32 mouse cellular contexts compared by ENCODE assay signal in the genomic region with DNA sequence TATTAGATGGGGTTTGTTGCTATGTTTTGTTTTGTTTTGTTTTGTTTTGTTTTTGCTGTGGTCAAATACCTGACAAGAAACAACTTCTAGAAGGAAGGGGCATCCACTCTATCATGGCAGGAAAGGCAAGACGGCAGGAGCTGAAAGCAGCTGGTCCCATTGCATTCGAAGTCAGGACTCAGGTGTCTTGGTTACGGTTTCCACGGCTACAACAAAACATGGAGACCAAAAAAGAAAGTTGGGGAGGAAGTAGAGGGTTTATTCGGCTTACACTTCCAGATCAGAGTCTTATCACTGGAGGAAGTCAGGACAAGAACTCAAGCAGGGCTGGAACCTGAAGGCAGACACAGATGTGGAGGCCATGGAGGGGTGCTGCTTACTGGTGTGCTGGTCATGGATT. TPM values are rescaled to one million over a fixed set of nuclear protein-coding genes. Genes with fewer than 3 reads are reported as not detected.
DNase-seq lines count a peak whose midpoint lies in the region; ATAC-seq and TF ChIP-seq lines count a peak whose summit lies in the region.
"Had no signal": no experiment of that assay in that cellular context is flagged by ENCODE, and none has a peak within 500 bp of the region (broad histone marks: within the 10 kb centered on the region; RNA-seq: fewer than 3 reads in every experiment).

No protein-coding gene starts in this region.

- no peak for TF ChIP-seq POLR2A in CH12.LX (IDR thresholded peaks at IDR 0.05; ENCODE audit: low read depth, low read length)

- no peak overlapping the region for H3K4me2 ChIP-seq in hindbrain, embryonic 16.5 days (ENCODE audit: low read length)
- H3K4me2 ChIP-seq in CH12.LX (ENCODE audit: insufficient read depth, low read depth, poor library complexity, severe bottlenecking) = no peak overlapping the region
- H3K4me2 ChIP-seq: embryonic facial prominence, embryonic 12.5 days; embryonic facial prominence, embryonic 15.5 days; forebrain, embryonic 12.5 days; heart, embryonic 13.5 days; hindbrain, embryonic 12.5 days; hindbrain, embryonic 15.5 days had no signal

- TF ChIP-seq RAD21 in CH12.LX (IDR thresholded peaks at IDR 0.05; ENCODE audit: low read depth, low read length) = no peak

- dilution Hi-C loops in CH12.LX (cut with MboI; ENCODE audit: extremely low pct_ligation_motif_present, extremely low pct_unique_long_range_greater_than_20kb, low sequenced_read_pairs) = no loop called here

- in situ Hi-C loops in CH12.LX (cut with MboI; ENCODE audit: low pct_ligation_motif_present, low pct_unique_long_range_greater_than_20kb, low sequenced_read_pairs) = loop anchor here (5.0 kb wide), 1 partner anchor 45 kb away; no protein-coding TSS in a partner anchor

- no peaks in the 10 kb centered on the region for H3K36me3 ChIP-seq in hindbrain, embryonic 10.5 days
- H3K36me3 ChIP-seq in hindbrain, embryonic 16.5 days (ENCODE audit: control insufficient read depth, insufficient read depth, low read length) = no peaks in the 10 kb centered on the region
- H3K36me3 ChIP-seq in CH12.LX (replicated peaks in 1 of 2; ENCODE audit: control insufficient read depth in 1 of 2, insufficient read depth in 1 of 2, low read length in 1 of 2) = no peaks in the 10 kb centered on the region
- H3K36me3 ChIP-seq in embryonic facial prominence, embryonic 10.5 days (replicated peaks) = no peaks in the 10 kb centered on the region
- H3K36me3 ChIP-seq: embryonic facial prominence, embryonic 12.5 days; embryonic facial prominence, embryonic 15.5 days; forebrain, embryonic 12.5 days; G1E; heart, embryonic 10.5 days; heart, embryonic 13.5 days; hindbrain, embryonic 12.5 days; hindbrain, embryonic 15.5 days had no signal

- no peak for DNase-seq in hindbrain, embryonic 10.5 days (ENCODE audit: low spot score)
- DNase-seq in A20 (ENCODE audit: low read depth, low spot score) (peak; percentile 10), CH12.LX (ENCODE audit: extremely low read depth) (peak; percentile 37)
- no peak for DNase-seq in embryonic facial prominence, embryonic 10.5 days (ENCODE audit: low spot score)
- DNase-seq in adrenal gland, postnatal 36 days = no peak
- no peak for DNase-seq in adrenal gland, postnatal 14 days
- DNase-seq: adrenal gland, adult 8-10 months; cerebellum, adult 11 months; cerebellum, adult 2 months; cerebellum, adult 9-11 months; cerebellum, postnatal 25 days; embryo, embryonic 11 days; gastrocnemius, postnatal 10 days; gastrocnemius, postnatal 36 days; heart, adult 2 months; heart, postnatal 14 days; heart, postnatal 4 days; kidney, adult 18-20 months had no signal

- 0 out of 2 replicates have a peak overlapping the region, but pooled peaks have one; percentile 29 for H3K27ac ChIP-seq in hindbrain, embryonic 10.5 days
- no peak overlapping the region for H3K27ac ChIP-seq in hindbrain, embryonic 16.5 days (ENCODE audit: low read depth, low read length)
- no peak overlapping the region for H3K27ac ChIP-seq in CH12.LX (ENCODE audit: insufficient read depth, low read depth)
- 0 out of 2 replicates have a peak overlapping the region, but pooled peaks have one; percentile 16 for H3K27ac ChIP-seq in embryonic facial prominence, embryonic 10.5 days (replicated peaks)
- H3K27ac ChIP-seq: embryonic facial prominence, embryonic 12.5 days; embryonic facial prominence, embryonic 15.5 days; forebrain, embryonic 12.5 days; heart, adult 2 months; heart, embryonic 10.5 days; heart, embryonic 13.5 days; hindbrain, embryonic 12.5 days; hindbrain, embryonic 15.5 days had no signal

- no peak for TF ChIP-seq CTCF in CH12.LX (conservative IDR thresholded peaks at IDR 0.05 in 1 of 2, IDR thresholded peaks at IDR 0.05 in 1 of 2; ENCODE audit: low read depth in 2 of 2, low read length in 2 of 2)

- H3K4me1 ChIP-seq in hindbrain, embryonic 10.5 days (replicated peaks) = peaks cover 48% of the 10 kb centered on the region
- peaks cover 15% of the 10 kb centered on the region for H3K4me1 ChIP-seq in hindbrain, embryonic 16.5 days (ENCODE audit: control insufficient read depth, insufficient read depth, low read depth, low read length)
- peaks cover 12 to 25% of the 10 kb centered on the region in 2 experiments for H3K4me1 ChIP-seq in CH12.LX (ENCODE audit: control insufficient read depth in 1 of 2, insufficient read depth in 2 of 2)
- peaks cover 39% of the 10 kb centered on the region for H3K4me1 ChIP-seq in embryonic facial prominence, embryonic 10.5 days

- no peak overlapping the region for H3K4me3 ChIP-seq in hindbrain, embryonic 10.5 days
- no peak overlapping the region for H3K4me3 ChIP-seq in hindbrain, embryonic 16.5 days (ENCODE audit: low read length)
- no peak overlapping the region for H3K4me3 ChIP-seq in CH12.LX (replicated peaks in 1 of 3; ENCODE audit: low read depth in 2 of 3, low read length in 2 of 3, poor library complexity in 1 of 3)
- H3K4me3 ChIP-seq in embryonic facial prominence, embryonic 10.5 days = no peak overlapping the region
- H3K4me3 ChIP-seq: embryonic facial prominence, embryonic 12.5 days; embryonic facial prominence, embryonic 15.5 days; forebrain, embryonic 12.5 days; heart, adult 2 months; heart, embryonic 10.5 days; heart, embryonic 13.5 days; hindbrain, embryonic 12.5 days; hindbrain, embryonic 15.5 days had no signal

- no peaks in the 10 kb centered on the region for H3K9me3 ChIP-seq in hindbrain, embryonic 10.5 days
- H3K9me3 ChIP-seq in hindbrain, embryonic 16.5 days (ENCODE audit: control insufficient read depth, low read length) = no peaks in the 10 kb centered on the region
- H3K9me3 ChIP-seq in CH12.LX (replicated peaks; ENCODE audit: low read length) = no peaks in the 10 kb centered on the region
- H3K9me3 ChIP-seq in embryonic facial prominence, embryonic 10.5 days = no peaks in the 10 kb centered on the region
- H3K9me3 ChIP-seq: embryonic facial prominence, embryonic 12.5 days; embryonic facial prominence, embryonic 15.5 days; forebrain, embryonic 12.5 days; G1E; heart, embryonic 10.5 days; heart, embryonic 13.5 days; hindbrain, embryonic 12.5 days; hindbrain, embryonic 15.5 days had no signal

- peaks cover 10% of the 10 kb centered on the region for H3K27me3 ChIP-seq in hindbrain, embryonic 10.5 days (ENCODE audit: insufficient read depth, poor library complexity, severe bottlenecking)
- no peaks in the 10 kb centered on the region for H3K27me3 ChIP-seq in hindbrain, embryonic 16.5 days (replicated peaks; ENCODE audit: control insufficient read depth, insufficient read depth, low read length)
- H3K27me3 ChIP-seq in CH12.LX (replicated peaks) = peaks cover 3% of the 10 kb centered on the region
- H3K27me3 ChIP-seq in embryonic facial prominence, embryonic 10.5 days (replicated peaks; ENCODE audit: low read depth, poor library complexity, severe bottlenecking) = peaks cover 16% of the 10 kb centered on the region
- H3K27me3 ChIP-seq: hindbrain, embryonic 12.5 days; hindbrain, embryonic 15.5 days; Patski had no signal

- no peak for ATAC-seq in hindbrain, embryonic 16.5 days
- ATAC-seq: activated CD4-positive, CD25-positive, alpha-beta regulatory T cell, adult 4 months; forebrain, embryonic 16.5 days; inflammation-experienced regulatory T-cells, adult 6 months; intestine, embryonic 16.5 days; Patski had no signal

- TF ChIP-seq EP300 in CH12.LX (IDR thresholded peaks at IDR 0.05; ENCODE audit: low read length) = no peak

- no peak overlapping the region for H3K9ac ChIP-seq in hindbrain, embryonic 16.5 days (ENCODE audit: low read depth, low read length)
- H3K9ac ChIP-seq in CH12.LX (ENCODE audit: insufficient read depth, low read depth) = no peak overlapping the region
- H3K9ac ChIP-seq: embryonic facial prominence, embryonic 12.5 days; embryonic facial prominence, embryonic 15.5 days; forebrain, embryonic 12.5 days; heart, embryonic 13.5 days; hindbrain, embryonic 12.5 days; hindbrain, embryonic 15.5 days had no signal

- WGBS in hindbrain, embryonic 10.5 days = 80% methylated on average over 5 of the region's 5 CpGs
- WGBS in hindbrain, embryonic 16.5 days = 70% methylated on average over 5 of the region's 5 CpGs
- WGBS in embryonic facial prominence, embryonic 10.5 days = 83% methylated on average over 5 of the region's 5 CpGs

- H3K79me2 ChIP-seq in CH12.LX (replicated peaks; ENCODE audit: control insufficient read depth, extremely low read depth, insufficient read depth, poor library complexity, severe bottlenecking) = no peaks in the 10 kb centered on the region

TF ChIP-seq in CH12.LX, 34 proteins besides CTCF, POLR2A, EP300 and RAD21:
- TF ChIP-seq NELFE (IDR thresholded peaks at IDR 0.05; ENCODE audit: low read depth, low read length) (no peak), BHLHE40 (IDR thresholded peaks at IDR 0.05; ENCODE audit: low read depth, low read length) (no peak), ZMIZ1 (IDR thresholded peaks at IDR 0.05; ENCODE audit: low read depth, low read length) (no peak), ELF1 (IDR thresholded peaks at IDR 0.05; ENCODE audit: low read depth, low read length) (0 out of 2 replicates have a peak, but pooled peaks have one; percentile 7), MXI1 (IDR thresholded peaks at IDR 0.05; ENCODE audit: low read depth, low read length) (peak; percentile 48; the same call in 1 of the 2 replicates), CHD1 (IDR thresholded peaks at IDR 0.05; ENCODE audit: low read depth, low read length) (no peak)
TF ChIP-seq in CH12.LX: peak in this region for 2.

RNA-seq across cellular contexts. Expression of a gene that starts 47.3 kb away (rescaled TPM):
- polyA plus RNA-seq in hindbrain, embryonic 10.5 days (2016; fragmentation: Nextera tagmentation; extraction: Ambion mirVana) = 17.7 and 19.6 TPM in 2 replicates
- polyA plus RNA-seq in hindbrain, embryonic 16.5 days (2015; fragmentation: Nextera tagmentation; extraction: Ambion mirVana) = 28.5 and 33.2 TPM in 2 replicates
- total RNA-seq in CH12.LX (2012; rRNA removed) (46.4 and 57.6 TPM in 2 replicates), CH12.LX (2014; rRNA removed) (47.5 and 51.6 TPM in 2 replicates)
- 53.4 and 54.8 TPM in 2 replicates for polyA plus RNA-seq in CH12.LX (2012; ENCODE audit: insufficient read length, low read depth)
- 16.9 and 17.1 TPM in 2 replicates for polyA plus RNA-seq in embryonic facial prominence, embryonic 10.5 days (2016; fragmentation: Nextera tagmentation; extraction: Ambion mirVana)
- 100 to 1,000 TPM; 107 to 114 TPM for total RNA-seq in adrenal gland, postnatal 36 days (2021)
- 128 and 149 TPM in 2 replicates for total RNA-seq in adrenal gland, postnatal 14 days (2021)

Comparison
In these comparisons a context has a peak if more than half of its experiments do, and no peak if none do; other contexts are left out.
1. H3K27ac ChIP-seq: peak in hindbrain, embryonic 10.5 days (single experiment) and embryonic facial prominence, embryonic 10.5 days (single experiment); none in hindbrain, embryonic 16.5 days (single experiment) and CH12.LX (single experiment).
2. DNase-seq: peak in A20 (single experiment) and CH12.LX (single experiment); none in hindbrain, embryonic 10.5 days (single experiment), embryonic facial prominence, embryonic 10.5 days (single experiment), adrenal gland, postnatal 36 days (0 of 2) and adrenal gland, postnatal 14 days (single experiment).